Comparison of ENCODE assay signal across 25 mouse cellular contexts in the genomic region with DNA sequence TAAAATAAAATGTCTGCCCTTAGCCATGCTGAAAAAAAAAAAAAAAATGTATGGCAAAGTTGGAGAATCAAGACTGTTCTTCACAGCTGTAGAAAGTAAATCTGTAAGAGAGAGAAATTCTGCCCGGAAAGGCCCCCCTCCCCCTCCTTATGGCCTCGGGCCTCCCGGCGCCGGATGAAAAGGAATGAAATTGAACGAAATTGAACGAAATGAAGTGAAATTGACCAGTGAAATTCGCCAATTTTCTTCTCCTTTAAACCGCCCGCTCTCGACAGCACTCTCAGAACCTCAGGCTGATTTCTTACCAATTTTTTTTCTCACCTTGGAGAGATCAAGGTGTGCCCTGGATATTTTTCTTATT. TPM values are rescaled to one million over a fixed set of nuclear protein-coding genes. Genes with fewer than 3 reads are reported as not detected.
DNase-seq lines count a peak whose midpoint lies in the region; ATAC-seq and TF ChIP-seq lines count a peak whose summit lies in the region.
"Had no signal": no experiment of that assay in that cellular context is flagged by ENCODE, and none has a peak within 500 bp of the region (broad histone marks: within the 10 kb centered on the region; RNA-seq: fewer than 3 reads in every experiment).

No protein-coding gene starts in this region.

- no peaks in the 10 kb centered on the region for H3K4me1 ChIP-seq in forebrain, postnatal 0 days (ENCODE audit: insufficient read depth)
- H3K4me1 ChIP-seq in forebrain, embryonic 14.5 days (ENCODE audit: control insufficient read depth, insufficient read depth, low read length), result peaks cover 7% of the 10 kb centered on the region
- peaks cover 8% of the 10 kb centered on the region for H3K4me1 ChIP-seq in limb, embryonic 11.5 days (ENCODE audit: control insufficient read depth, insufficient read depth, low read length)
- H3K4me1 ChIP-seq in limb, embryonic 10.5 days, result peaks cover 32% of the 10 kb centered on the region
- H3K4me1 ChIP-seq in embryonic facial prominence, embryonic 10.5 days, result peaks cover 72% of the 10 kb centered on the region

- no peaks in the 10 kb centered on the region for H3K36me3 ChIP-seq in forebrain, postnatal 0 days (ENCODE audit: insufficient read depth)
- H3K36me3 ChIP-seq in forebrain, embryonic 14.5 days (ENCODE audit: control insufficient read depth, insufficient read depth, low read length), result no peaks in the 10 kb centered on the region
- no peaks in the 10 kb centered on the region for H3K36me3 ChIP-seq in limb, embryonic 11.5 days (ENCODE audit: control insufficient read depth, insufficient read depth, low read length)
- H3K36me3 ChIP-seq in limb, embryonic 10.5 days, result no peaks in the 10 kb centered on the region
- H3K36me3 ChIP-seq in embryonic facial prominence, embryonic 10.5 days (replicated peaks), result no peaks in the 10 kb centered on the region; the same call in 1 of the 2 replicates
- H3K36me3 ChIP-seq: forebrain, embryonic 12.5 days; limb, embryonic 15.5 days had no signal

- TF ChIP-seq CTCF in forebrain, postnatal 0 days (IDR thresholded peaks at IDR 0.05; ENCODE audit: low read depth), result no peak

- WGBS in forebrain, postnatal 0 days, result under 1% methylated on average over 11 of the region's 11 CpGs
- under 1% methylated on average over 11 of the region's 11 CpGs for WGBS in forebrain, embryonic 14.5 days
- WGBS in limb, embryonic 11.5 days, result under 1% methylated on average over 11 of the region's 11 CpGs
- under 1% methylated on average over 11 of the region's 11 CpGs for WGBS in limb, embryonic 10.5 days
- WGBS in embryonic facial prominence, embryonic 10.5 days, result under 1% methylated on average over 11 of the region's 11 CpGs

- ATAC-seq in forebrain, postnatal 0 days, result no peak
- ATAC-seq in forebrain, embryonic 14.5 days, result no peak
- ATAC-seq in limb, embryonic 11.5 days (ENCODE audit: insufficient number of reproducible peaks, low FRiP score, low TSS enrichment, low read depth), result no peak
- no peak for ATAC-seq in monocyte, adult 5-6 weeks (replicated peaks; ENCODE audit: insufficient number of reproducible peaks, low FRiP score, low TSS enrichment, poor library complexity, severe bottlenecking)
- ATAC-seq: activated CD4-positive, CD25-positive, alpha-beta regulatory T cell, adult 4 months; Patski had no signal

- intact Hi-C loops in heart, postnatal 25 days (cut with DNase I), result no loop called here

- H3K9ac ChIP-seq in forebrain, postnatal 0 days, result no peak overlapping the region
- no peak overlapping the region for H3K9ac ChIP-seq in forebrain, embryonic 14.5 days (ENCODE audit: low read length)
- H3K9ac ChIP-seq in limb, embryonic 11.5 days (ENCODE audit: low read length), result no peak overlapping the region
- H3K9ac ChIP-seq: forebrain, embryonic 12.5 days; limb, embryonic 15.5 days had no signal

- peaks cover 86% of the 10 kb centered on the region for H3K27me3 ChIP-seq in forebrain, postnatal 0 days (ENCODE audit: insufficient read depth, low read length)
- peaks cover 95% of the 10 kb centered on the region for H3K27me3 ChIP-seq in forebrain, embryonic 14.5 days (replicated peaks; ENCODE audit: control insufficient read depth, insufficient read depth, low read length)
- peaks cover 95% of the 10 kb centered on the region for H3K27me3 ChIP-seq in limb, embryonic 11.5 days (ENCODE audit: control insufficient read depth, insufficient read depth, low read length)
- peaks cover 100% of the 10 kb centered on the region for H3K27me3 ChIP-seq in limb, embryonic 10.5 days (ENCODE audit: low read depth, poor library complexity, severe bottlenecking)
- peaks cover 100% of the 10 kb centered on the region for H3K27me3 ChIP-seq in embryonic facial prominence, embryonic 10.5 days (replicated peaks; ENCODE audit: low read depth, poor library complexity, severe bottlenecking)

- H3K27ac ChIP-seq in forebrain, postnatal 0 days (ENCODE audit: low read depth, low read length), result no peak overlapping the region
- H3K27ac ChIP-seq in forebrain, embryonic 14.5 days (ENCODE audit: low read depth, low read length), result no peak overlapping the region
- no peak overlapping the region for H3K27ac ChIP-seq in limb, embryonic 11.5 days (replicated peaks; ENCODE audit: low read depth, low read length)
- H3K27ac ChIP-seq in limb, embryonic 10.5 days, result no peak overlapping the region
- peak overlapping the region; percentile 76; the same call in 1 of the 2 replicates for H3K27ac ChIP-seq in embryonic facial prominence, embryonic 10.5 days (replicated peaks)
- H3K27ac ChIP-seq: forebrain, embryonic 12.5 days; limb, embryonic 15.5 days; stomach, postnatal 0 days had no signal

- no peak overlapping the region for H3K4me2 ChIP-seq in forebrain, postnatal 0 days (ENCODE audit: low read depth)
- H3K4me2 ChIP-seq in forebrain, embryonic 14.5 days (ENCODE audit: low read length), result no peak overlapping the region
- no peak overlapping the region for H3K4me2 ChIP-seq in limb, embryonic 11.5 days (ENCODE audit: low read depth, severe bottlenecking)

- DNase-seq in forebrain, postnatal 0 days, result peak; percentile 59
- DNase-seq in forebrain, embryonic 14.5 days (ENCODE audit: low spot score), result no peak
- DNase-seq in limb, embryonic 11.5 days (ENCODE audit: low spot score), result peak; percentile 54
- DNase-seq in limb, embryonic 10.5 days (ENCODE audit: low spot score), result no peak
- DNase-seq in embryonic facial prominence, embryonic 10.5 days (ENCODE audit: low spot score), result peak; percentile 61
- peak; percentile 30 for DNase-seq in induced T-regulatory cell, adult 2 months (ENCODE audit: low read depth)
- no peak for DNase-seq in heart, postnatal 25 days (ENCODE audit: low spot score)
- DNase-seq: adrenal gland, postnatal 25 days; cerebellum, adult 8-10 months; heart, postnatal 14 days; kidney, postnatal 25 days; lung, postnatal 14 days; right cerebral cortex, postnatal 14 days had no signal

- no peaks in the 10 kb centered on the region for H3K9me3 ChIP-seq in forebrain, postnatal 0 days (ENCODE audit: low read length)
- H3K9me3 ChIP-seq in forebrain, embryonic 14.5 days (replicated peaks; ENCODE audit: control insufficient read depth, low read length), result no peaks in the 10 kb centered on the region
- H3K9me3 ChIP-seq in limb, embryonic 11.5 days (ENCODE audit: control insufficient read depth, low read length), result no peaks in the 10 kb centered on the region
- H3K9me3 ChIP-seq in limb, embryonic 10.5 days (replicated peaks), result no peaks in the 10 kb centered on the region
- no peaks in the 10 kb centered on the region for H3K9me3 ChIP-seq in embryonic facial prominence, embryonic 10.5 days
- H3K9me3 ChIP-seq: forebrain, embryonic 12.5 days; limb, embryonic 15.5 days had no signal

- no peak overlapping the region for H3K4me3 ChIP-seq in forebrain, postnatal 0 days (ENCODE audit: low read depth, low read length)
- H3K4me3 ChIP-seq in forebrain, embryonic 14.5 days (ENCODE audit: low read depth, low read length), result no peak overlapping the region
- H3K4me3 ChIP-seq in limb, embryonic 11.5 days (ENCODE audit: low read depth, low read length), result no peak overlapping the region
- no peak overlapping the region for H3K4me3 ChIP-seq in limb, embryonic 10.5 days
- H3K4me3 ChIP-seq in embryonic facial prominence, embryonic 10.5 days, result peak overlapping the region; percentile 75

RNA-seq across cellular contexts. Expression of a gene that starts 5.3 kb away (rescaled TPM):
- total RNA-seq in forebrain, postnatal 0 days (2014; rRNA removed), result 0.38 and 1.8 TPM in 2 replicates
- 0.25 and 0.28 TPM in 2 replicates for polyA plus RNA-seq in forebrain, postnatal 0 days (2015; fragmentation: Nextera tagmentation; extraction: Ambion mirVana)
- 0.27 and 0.38 TPM in 2 replicates for polyA plus RNA-seq in forebrain, embryonic 14.5 days (2014; fragmentation: Nextera tagmentation; extraction: Ambion mirVana)
- 0.20 and 0.67 TPM in 2 replicates for polyA plus RNA-seq in limb, embryonic 11.5 days (2014; fragmentation: Nextera tagmentation; extraction: Ambion mirVana)
- polyA plus RNA-seq in limb, embryonic 10.5 days (2016; fragmentation: Nextera tagmentation; extraction: Ambion mirVana), result 0.81 and 1.1 TPM in 2 replicates
- 4.6 and 4.8 TPM in 2 replicates for polyA plus RNA-seq in embryonic facial prominence, embryonic 10.5 days (2016; fragmentation: Nextera tagmentation; extraction: Ambion mirVana)
- total RNA-seq in heart, postnatal 25 days (2021), result under 1 TPM; 0.17 to 0.44 TPM
- 0.10 to 1.5 TPM (median 0.75 TPM) in 3 replicates for total RNA-seq in monocyte, adult 5-6 weeks (2017)
- polyA plus RNA-seq: liver, embryonic 16.5 days; stomach, postnatal 0 days had no signal

RNA-seq across cellular contexts. Expression of a gene that starts 22.4 kb away (rescaled TPM):
- not detected in 2 replicates for total RNA-seq in forebrain, postnatal 0 days (2014; rRNA removed)
- not detected in 2 replicates for polyA plus RNA-seq in forebrain, postnatal 0 days (2015; fragmentation: Nextera tagmentation; extraction: Ambion mirVana)
- polyA plus RNA-seq in forebrain, embryonic 14.5 days (2014; fragmentation: Nextera tagmentation; extraction: Ambion mirVana), result not detected in 2 replicates
- not detected in 2 replicates for polyA plus RNA-seq in limb, embryonic 11.5 days (2014; fragmentation: Nextera tagmentation; extraction: Ambion mirVana)
- polyA plus RNA-seq in limb, embryonic 10.5 days (2016; fragmentation: Nextera tagmentation; extraction: Ambion mirVana), result not detected in 2 replicates
- polyA plus RNA-seq in embryonic facial prominence, embryonic 10.5 days (2016; fragmentation: Nextera tagmentation; extraction: Ambion mirVana), result 1.0 and 1.5 TPM in 2 replicates
- total RNA-seq in heart, postnatal 25 days (2021), result not detected
- not detected in 3 replicates for total RNA-seq in monocyte, adult 5-6 weeks (2017)
- total RNA-seq: adrenal gland, postnatal 25 days; gastrocnemius, postnatal 4 days; heart, postnatal 14 days; layer of hippocampus, postnatal 10 days; megakaryocyte-erythroid progenitor cell, adult 5-6 weeks had no signal
- polyA plus RNA-seq: activated CD4-positive, CD25-positive, alpha-beta regulatory T cell, adult 4 months; forebrain, embryonic 12.5 days; heart, embryonic 11.5 days; limb, embryonic 15.5 days; liver, embryonic 16.5 days; Patski; spleen, adult 2 months; stomach, postnatal 0 days had no signal

Comparison
In these comparisons a context has a peak if more than half of its experiments do, and no peak if none do; other contexts are left out.
1. DNase-seq: peak in forebrain, postnatal 0 days (single experiment), limb, embryonic 11.5 days (single experiment), embryonic facial prominence, embryonic 10.5 days (single experiment) and induced T-regulatory cell, adult 2 months (single experiment); none in forebrain, embryonic 14.5 days (single experiment), limb, embryonic 10.5 days (single experiment) and heart, postnatal 25 days (single experiment).